Mouse (Mus musculus): ENCODE measurements around the gene Kcnk4. TPM values are rescaled to one million over a fixed set of nuclear protein-coding genes. Genes with fewer than 3 reads are reported as not detected.

The Kcnk4 gene
- total RNA-seq, 2 experiments from 2014 or later: 33.2 to 40.7 TPM

DNA sequence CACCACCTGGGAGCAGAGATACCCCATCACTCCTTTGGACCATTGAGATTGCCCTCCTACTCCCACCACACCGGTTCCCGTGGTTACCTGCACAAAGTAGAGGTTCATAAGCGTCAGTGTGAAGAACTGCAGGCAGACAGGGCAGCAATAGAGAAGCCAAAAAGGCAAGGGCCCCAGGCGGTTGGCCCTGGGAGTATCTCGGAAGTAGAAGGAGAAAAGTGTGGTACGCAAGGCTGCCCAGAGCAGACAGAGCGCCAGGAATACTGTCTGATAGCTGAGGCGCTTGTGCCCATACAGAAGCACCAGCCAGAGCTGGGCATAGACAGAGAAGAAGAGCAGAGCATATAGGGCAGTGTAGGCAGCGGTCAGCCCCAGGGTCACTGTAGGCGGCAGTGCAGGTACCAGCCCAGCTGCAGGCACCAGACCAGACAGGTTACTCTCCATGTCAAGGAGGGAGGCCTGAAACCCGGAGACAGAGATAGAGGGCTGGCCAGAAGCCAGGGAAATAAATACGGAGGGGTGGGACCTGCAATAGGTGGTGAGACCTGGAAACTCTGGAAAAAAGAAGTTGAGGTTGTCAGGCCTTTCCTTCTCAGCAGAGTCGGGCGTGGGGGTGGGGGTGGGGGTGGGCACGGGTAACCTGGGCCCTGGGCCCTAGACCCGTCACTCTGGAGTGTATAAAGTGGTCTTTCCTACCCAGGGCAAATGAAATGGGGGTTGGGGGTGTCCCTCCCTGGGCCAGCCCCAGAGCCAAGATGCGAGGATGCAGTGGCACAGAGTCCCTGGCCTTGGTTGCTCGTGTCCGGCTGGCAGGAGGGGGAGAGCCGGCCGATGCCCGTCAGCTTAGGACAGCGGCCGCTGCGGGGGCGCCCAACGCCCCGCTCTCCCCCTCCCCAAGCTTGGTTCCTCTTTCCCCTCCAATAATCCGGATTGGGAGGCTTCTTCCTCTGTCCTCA, 6.4 kb upstream of the Kcnk4 start:
- no peak for DNase-seq (ENCODE audit: low spot score in 2 of 2)
- intact Hi-C loops (cut with DNase I): loop anchor here (5.0 kb wide), 1 partner anchor 37 kb away; the partner anchor contains the start of gene Plcb3

DNA sequence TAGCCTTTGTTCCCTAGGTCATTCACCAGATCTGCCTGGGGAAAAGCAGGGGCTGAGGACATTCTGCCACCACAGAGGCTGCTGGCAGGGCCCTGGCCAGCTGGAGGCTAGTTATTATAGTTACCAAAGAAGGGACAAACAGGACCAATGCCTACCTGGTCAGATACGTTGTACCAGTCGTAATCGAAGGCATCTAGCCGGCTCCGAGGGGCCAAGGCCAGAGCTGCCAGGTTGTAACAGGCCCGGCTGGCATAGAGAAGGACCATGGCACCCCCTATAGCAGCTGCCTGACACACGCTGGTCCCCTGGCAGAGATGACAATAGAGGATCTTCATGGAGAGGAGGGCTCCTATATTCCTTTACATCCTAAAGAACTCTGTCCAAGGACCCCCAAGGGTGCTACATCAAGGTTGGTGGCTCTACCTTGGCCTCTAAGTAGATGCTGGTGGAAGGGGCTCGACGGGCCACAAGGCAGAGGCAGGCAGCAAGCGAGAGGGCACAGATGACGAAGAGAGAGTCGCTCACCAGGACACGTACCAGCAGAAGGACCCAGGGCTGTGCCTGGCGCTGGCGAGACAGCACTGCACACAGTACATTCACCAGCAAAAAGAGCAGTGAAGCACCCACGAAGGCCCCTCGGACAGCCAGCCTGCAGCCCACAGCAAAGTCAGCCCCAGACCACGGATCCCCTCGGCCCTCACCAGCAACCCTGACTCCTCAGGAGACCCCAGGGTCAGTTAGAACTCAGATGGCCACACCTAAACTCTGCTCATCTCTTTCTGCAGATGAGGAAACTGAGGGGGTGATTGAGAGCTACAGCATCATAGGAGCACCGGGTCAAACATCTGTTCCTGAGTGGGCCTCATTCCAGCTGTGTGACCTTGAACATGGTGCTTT, 5.0 kb upstream of the Kcnk4 start:
- intact Hi-C loops (cut with DNase I): loop anchor here (5.0 kb wide), 1 partner anchor 38 kb away; the partner anchor contains the start of gene Plcb3
- no peak for DNase-seq (ENCODE audit: low spot score in 2 of 2)

DNA sequence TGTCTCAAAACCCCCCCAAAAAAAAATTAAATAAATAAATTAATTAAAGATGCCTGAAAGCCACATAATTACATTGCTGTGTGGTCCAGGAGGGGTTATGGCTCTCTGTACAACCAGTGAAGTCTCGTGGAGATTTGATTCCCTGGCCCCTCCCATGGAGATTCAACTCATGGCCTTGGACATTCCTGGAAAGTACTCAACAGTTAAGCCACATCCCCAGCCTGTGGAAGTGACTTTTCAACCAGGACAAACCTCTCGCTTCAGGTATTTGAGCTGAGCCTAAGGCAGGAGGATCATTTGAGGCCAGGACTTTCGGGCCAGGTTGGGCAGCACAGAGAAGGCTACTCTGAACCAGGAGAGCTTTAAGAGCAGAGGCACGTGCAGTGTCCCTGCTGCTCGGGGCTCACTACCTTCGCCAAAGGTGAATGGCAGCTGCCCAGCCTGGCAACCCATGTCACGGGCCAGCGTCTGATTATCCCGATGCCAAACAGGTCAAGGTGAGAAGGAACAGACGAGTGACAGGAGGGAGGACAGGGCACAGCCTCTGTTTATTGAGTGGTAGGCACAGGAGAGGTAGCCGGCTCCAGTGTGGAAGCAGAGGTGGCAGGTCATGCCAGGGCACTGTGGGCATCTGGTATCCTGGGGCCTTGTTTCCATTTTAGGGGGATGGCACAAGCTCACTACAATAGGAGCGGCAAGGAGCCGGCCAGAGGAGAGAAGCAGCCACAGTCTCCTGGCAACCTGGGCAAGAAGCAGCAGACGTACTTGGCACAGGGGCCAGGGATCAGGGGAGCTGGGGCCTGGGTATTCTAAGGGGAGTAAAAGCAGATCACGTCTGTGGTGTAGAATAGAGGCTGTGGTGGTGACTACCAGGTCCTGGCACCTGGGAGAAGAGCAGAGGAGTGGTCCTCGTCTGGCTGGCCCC, 3.5 kb upstream of the Kcnk4 start:
- no peak for DNase-seq (ENCODE audit: low spot score in 2 of 2)
- intact Hi-C loops (cut with DNase I): no loop called here

- no peak for DNase-seq (ENCODE audit: low spot score in 2 of 2)
- intact Hi-C loops (cut with DNase I): no loop called here
Measured at GRCm38 (mm10) chr19:6936299-6936698, 2.0 kb upstream of the Kcnk4 start.

DNA sequence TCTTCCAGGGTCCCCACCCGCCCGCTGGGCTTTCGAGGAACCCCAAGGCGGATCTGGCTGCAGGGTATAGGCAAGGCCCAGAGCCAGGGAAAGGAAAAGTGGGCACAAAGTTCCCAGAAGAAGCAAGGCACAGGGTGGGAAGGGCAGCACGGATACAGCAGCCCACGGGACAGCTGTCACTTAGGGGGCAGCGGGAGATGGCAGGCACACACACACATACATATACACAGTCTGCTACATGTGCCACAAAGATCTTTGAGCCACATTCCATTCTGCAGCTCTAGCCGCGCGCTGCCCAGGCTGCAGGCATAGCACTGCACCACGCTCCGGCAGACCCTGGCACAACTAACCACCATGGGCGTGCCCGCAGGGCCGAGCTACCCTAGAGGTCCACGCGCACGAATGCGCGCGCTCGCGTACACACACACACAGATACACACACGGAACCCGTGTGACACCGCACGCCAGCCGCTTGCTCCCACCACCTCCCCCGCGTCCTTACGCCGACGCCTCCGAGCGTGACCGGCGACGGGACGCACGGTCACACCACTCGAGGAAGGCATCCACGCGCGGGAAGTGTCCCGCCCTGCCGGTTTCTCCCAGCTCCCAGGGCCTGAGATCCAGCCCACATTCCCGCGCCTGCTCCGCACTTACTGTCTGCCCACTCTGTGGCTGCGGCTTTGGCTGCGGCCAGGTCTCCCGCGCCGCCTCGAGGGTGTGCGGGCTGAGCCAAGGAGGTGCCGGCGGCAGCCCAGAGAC, 700 bp downstream of the Kcnk4 start:
- DNase-seq (ENCODE audit: low spot score in 2 of 2): peak; percentile 65 to 84

DNA sequence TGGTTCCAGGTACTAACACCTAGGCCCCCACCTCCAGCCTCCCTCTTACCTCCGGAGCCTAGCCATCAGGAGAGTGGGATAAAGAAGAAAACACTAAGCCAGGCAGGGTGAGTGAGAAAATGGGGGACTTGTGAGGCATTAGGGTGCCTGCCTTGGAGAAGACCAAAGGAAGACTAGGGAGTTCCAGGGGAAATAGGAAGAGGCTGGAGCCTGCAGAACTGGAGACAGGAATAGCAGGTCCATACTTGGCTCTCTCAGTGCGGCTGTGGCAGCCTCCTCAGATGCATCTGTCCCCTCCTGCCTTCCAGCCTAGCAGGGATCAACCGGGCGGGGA, 1.2 kb downstream of the Kcnk4 start:
- intact Hi-C loops (cut with DNase I): loop anchor here (5.0 kb wide), 2 partner anchors 94 to 431 kb away; no protein-coding TSS in a partner anchor
- DNase-seq (ENCODE audit: low spot score in 2 of 2): no peak

More for the DNA sequence above, 700 bp downstream of the Kcnk4 start:
- intact Hi-C loops (cut with DNase I): loop anchor here (5.0 kb wide), 2 partner anchors 94 to 431 kb away; no protein-coding TSS in a partner anchor

DNA sequence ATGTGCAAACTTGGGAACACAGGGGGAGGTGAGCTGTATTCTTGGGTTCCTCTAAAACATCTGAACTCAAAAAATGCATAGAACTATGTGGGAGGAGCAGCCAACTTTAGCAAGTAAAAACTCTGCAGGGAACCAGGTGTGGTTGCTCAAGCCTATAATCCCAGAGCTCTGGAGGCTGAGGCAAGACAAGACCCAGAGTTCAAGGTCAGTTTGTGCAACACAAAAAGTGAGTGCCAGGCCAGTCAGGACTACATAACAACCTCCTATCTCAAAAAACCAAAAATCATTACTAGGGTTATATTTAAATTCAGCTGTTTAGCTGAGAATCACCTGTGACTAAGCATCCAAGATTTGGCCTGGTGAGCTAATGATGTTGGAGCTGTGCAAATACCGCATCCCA, 2.3 kb downstream of the Kcnk4 start:
- DNase-seq (ENCODE audit: low spot score in 2 of 2): no peak
- intact Hi-C loops (cut with DNase I): loop anchor here (5.0 kb wide), 2 partner anchors 95 to 430 kb away; no protein-coding TSS in a partner anchor

- intact Hi-C loops (cut with DNase I): loop anchor here (5.0 kb wide), 2 partner anchors 96 to 429 kb away; no protein-coding TSS in a partner anchor
- DNase-seq (ENCODE audit: low spot score in 2 of 2): no peak
Measured at GRCm38 (mm10) chr19:6931002-6931401, 3.3 kb downstream of the Kcnk4 start.

GRCm38 (mm10) chr19:6928080-6928479, 6.2 kb downstream of the Kcnk4 start:
- DNase-seq (ENCODE audit: low spot score in 2 of 2): no peak
- intact Hi-C loops (cut with DNase I): no loop called here

GRCm38 (mm10) chr19:6926559-6927255, 7.6 kb downstream of the Kcnk4 start:
- no peak for DNase-seq (ENCODE audit: low spot score in 2 of 2)

DNA sequence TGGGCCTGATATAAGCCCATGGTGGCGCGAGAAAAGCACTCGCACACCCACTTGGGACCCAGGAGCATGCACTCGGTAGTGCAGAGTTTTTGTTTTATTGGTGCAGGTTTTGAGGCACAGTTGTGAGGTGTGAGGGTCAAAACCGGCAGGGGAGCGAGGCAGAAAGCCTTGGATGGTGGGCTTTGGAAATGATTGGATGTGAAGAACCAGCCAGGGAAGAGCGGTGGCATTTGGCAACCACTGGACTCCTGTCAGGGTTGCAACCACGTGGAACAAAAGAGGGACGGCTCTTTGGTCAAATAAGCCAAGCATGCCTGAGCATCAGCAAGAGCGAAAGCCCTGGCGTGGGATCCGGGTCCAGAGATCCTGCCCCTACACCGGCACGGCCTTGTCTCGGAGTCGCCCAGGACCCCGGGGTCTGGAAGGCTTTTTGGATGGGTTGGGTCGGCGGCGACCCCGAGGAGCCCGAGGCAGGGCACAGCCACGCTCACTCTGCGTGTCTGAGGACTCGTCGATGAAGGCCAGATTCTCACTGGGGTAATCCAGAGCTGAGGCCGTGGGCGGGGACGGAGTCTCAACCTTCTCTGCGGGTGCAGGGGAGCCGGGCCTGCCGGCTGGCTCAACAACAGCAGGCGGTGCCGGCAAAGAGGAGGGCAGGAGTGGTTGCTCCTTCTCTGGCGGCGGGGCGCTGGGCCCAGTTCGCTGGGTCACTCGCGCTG, 8.5 kb downstream of the Kcnk4 start:
- intact Hi-C loops (cut with DNase I): no loop called here
- DNase-seq (ENCODE audit: low spot score in 2 of 2): no peak

More at GRCm38 (mm10) chr19:6926559-6927255, 7.6 kb downstream of the Kcnk4 start:
- intact Hi-C loops (cut with DNase I): no loop called here

DNA sequence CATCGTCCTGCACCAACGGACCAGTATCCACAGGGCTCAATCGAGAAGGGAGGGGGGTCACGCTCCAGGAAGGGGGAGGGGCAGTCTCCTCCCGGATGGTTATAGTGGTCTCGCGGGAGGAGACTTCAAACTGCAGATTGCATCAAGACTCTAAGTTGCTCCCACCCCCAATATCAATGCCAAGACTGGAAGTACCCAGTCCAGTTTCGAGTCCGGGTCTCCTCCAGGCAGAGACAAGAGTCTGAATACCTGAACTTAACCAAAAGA, 9.1 kb downstream of the Kcnk4 start, which contains the start of gene Catsperz:
Gene Catsperz (minus strand): TSS at position 74 of the 267 bp plus-strand sequence.
- DNase-seq (ENCODE audit: low spot score in 2 of 2): no peak
- intact Hi-C loops (cut with DNase I): no loop called here

DNA sequence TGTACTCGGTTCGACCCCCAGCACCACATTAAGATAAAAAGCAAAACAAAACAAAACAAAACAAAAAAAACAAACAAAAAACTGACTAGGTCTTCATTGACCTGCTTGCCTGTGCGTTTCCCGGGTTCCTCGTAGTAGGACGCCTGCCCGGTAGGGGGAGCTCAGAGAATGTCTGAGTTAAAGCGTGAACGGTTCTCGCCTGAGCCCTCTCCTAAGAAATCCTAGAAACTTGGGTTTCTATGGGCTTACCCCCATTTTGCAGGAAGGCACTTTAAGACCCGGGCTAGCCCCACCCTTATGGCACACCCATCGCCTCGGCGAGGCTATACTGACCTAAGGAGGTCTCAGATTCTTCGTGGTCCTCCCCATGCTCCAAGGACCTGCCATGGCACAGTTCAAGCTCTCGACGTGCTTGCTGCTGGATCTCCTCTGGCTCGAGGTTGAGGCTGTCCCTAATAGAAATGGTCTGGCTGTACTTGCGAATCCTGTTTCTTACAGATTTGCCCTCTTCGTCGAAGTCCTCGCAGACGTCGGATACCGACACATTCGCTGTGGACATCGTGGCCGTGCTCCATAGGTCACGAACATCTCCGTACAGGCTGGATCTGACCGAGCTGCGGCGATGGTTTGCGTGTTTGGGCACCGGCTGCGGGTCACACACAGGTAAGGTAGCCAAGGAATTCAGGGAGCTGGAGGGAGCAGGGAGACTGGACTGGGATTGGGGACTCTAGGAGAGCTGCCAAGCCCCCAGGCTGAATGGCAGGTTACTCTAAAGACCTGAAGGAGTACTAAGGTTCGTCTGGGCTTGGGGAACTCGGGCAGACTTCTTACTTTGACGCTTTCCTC, 9.6 kb downstream of the Kcnk4 start:
- DNase-seq (ENCODE audit: low spot score in 2 of 2): peak; percentile 87 to 93
- intact Hi-C loops (cut with DNase I): no loop called here

- intact Hi-C loops (cut with DNase I): loop anchor here (1.0 to 2.0 kb wide), 2 partner anchors 28 to 56 kb away; no protein-coding TSS in a partner anchor
- DNase-seq (ENCODE audit: low spot score in 2 of 2): peak in 1 of 2 experiments; percentile 51
Measured at GRCm38 (mm10) chr19:6922901-6923735, 11.2 kb downstream of the Kcnk4 start.

All from left cerebral cortex, postnatal 25 days (tissue).